Mouse (Mus musculus): ENCODE data around the gene Cd19.

DNA sequence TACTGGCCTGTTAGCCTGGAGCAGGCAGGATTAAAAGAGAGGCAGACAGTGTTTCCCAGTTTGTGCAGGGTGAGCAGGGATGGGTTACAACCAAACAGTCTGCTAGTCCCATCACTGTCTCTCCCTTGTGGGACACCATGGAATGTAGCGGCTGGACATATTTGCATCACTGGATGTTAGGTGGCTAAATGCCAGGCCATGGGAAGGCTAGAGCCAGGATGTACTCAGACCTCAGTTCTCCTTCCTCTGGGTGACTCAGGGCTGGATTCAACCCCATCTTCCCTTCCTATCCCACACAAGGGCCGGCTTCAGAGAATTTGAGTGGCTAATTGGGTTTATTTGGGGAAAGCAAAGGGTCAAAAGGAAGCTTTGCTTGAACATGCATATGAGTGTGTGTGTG is 6.0 kb downstream of the Cd19 start:
- TF ChIP-seq CTCF (IDR thresholded peaks at IDR 0.05; ENCODE audit: low read depth, low read length): no peak
- no peak for TF ChIP-seq POLR2A (IDR thresholded peaks at IDR 0.05; ENCODE audit: extremely low read depth, insufficient read depth, low read length)
